Mouse (Mus musculus): Measurements from ENCODE around the gene Gm9040. TPM values are rescaled to one million over a fixed set of nuclear protein-coding genes. Genes with fewer than 3 reads are reported as not detected.
"Not testable (repeated sequence)": the region's sequence is repeated elsewhere in the genome, so short reads cannot be mapped to it uniquely, and the experiment has no call there.

Gene Gm9040
- total RNA-seq (2021) = not detected

DNA sequence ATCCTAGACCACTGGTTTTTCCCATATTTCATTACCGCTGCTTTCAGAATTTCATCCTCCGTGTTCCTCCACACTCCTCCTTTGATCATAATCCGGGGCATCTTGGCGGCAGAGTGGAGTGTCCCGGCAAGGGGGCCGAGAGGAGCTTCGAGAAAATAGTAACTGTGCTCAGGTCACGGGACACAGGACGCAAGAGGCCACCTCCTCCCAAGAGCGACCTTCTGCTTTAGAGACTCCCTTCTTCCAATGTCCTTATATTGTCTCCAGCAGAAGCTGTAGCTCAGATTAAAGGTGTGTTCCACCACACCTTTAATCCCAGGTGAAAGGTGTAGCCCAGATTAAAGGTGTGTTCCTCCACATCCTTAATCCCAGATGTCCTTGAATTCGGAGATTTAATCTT lies at the start of gene Gm9040:
TSS of gene Gm9040 (minus strand) at position 101 of the 400 bp plus-strand sequence.
- intact Hi-C loops (cut with DNase I); DNase-seq: not testable (repeated sequence)

DNA sequence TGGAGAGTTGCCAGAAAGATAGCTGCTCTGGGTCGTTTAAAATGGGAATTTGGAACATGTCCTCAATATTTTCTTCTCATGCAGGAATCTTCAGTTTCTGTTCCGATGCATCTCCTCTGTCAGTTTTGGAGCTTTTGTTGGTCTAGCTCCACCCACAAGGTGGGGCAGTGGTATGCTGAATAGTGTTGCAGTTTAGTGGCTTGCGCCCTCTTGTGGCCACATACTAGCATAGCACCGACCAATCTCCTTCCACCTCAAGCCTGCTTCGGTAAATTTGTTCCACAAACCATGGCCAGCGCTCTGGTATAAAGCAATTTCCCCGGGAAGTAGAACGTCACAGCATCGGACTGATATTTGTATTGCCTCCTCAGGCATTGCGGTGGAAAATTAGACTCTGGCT lies 43.7 kb upstream of the Gm9040 start:
- DNase-seq = peak; percentile 88
- intact Hi-C loops (cut with DNase I) = no loop called here

DNA sequence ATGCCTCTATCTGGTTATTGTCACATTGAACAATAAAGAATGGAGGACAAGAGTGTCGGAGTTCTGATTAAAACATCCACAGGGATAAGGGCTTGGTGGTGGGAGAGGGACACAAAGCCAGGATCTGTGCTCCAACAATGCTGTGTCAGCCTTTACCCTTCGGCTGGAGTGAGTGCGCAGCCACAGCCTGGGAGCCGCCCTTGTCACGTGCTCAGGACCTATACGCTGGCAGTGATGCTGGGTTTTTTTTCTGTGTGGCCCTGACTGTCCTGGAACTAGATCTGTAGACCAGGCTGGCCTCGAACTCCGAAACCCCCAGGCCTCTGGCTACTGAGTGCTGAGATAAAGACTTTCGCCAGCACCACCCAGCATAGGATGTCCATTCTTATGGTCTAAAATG lies 42.7 kb upstream of the Gm9040 start:
- DNase-seq = no peak
- intact Hi-C loops (cut with DNase I) = no loop called here

DNA sequence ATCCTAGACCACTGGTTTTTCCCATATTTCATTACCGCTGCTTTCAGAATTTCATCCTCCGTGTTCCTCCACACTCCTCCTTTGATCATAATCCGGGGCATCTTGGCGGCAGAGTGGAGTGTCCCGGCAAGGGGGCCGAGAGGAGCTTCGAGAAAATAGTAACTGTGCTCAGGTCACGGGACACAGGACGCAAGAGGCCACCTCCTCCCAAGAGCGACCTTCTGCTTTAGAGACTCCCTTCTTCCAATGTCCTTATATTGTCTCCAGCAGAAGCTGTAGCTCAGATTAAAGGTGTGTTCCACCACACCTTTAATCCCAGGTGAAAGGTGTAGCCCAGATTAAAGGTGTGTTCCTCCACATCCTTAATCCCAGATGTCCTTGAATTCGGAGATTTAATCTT lies 27.2 kb upstream of the Gm9040 start, which contains the start of gene Gm9049:
TSS of gene Gm9049 (minus strand) at position 101 of the 400 bp plus-strand sequence.
- DNase-seq; intact Hi-C loops (cut with DNase I): not testable (repeated sequence)

DNA sequence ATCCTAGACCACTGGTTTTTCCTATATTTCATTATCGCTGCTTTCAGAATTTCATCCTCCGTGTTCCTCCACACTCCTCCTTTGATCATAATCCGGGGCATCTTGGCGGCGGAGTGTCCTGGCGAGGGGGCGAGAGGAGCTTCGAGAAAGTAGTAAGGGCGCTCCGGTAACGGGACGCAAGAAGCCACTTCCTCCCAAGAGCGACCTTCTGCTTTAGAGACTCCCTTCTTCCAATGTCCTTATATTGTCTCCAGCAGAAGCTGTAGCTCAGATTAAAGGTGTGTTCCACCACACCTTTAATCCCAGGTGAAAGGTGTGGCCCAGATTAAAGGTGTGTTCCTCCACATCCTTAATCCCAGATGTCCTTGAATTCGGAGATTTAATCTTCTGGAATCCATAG lies 21.8 kb upstream of the Gm9040 start, which contains the start of gene Gm9048:
TSS of gene Gm9048 (minus strand) at position 101 of the 400 bp plus-strand sequence.
- intact Hi-C loops (cut with DNase I); DNase-seq: not testable (repeated sequence)

DNA sequence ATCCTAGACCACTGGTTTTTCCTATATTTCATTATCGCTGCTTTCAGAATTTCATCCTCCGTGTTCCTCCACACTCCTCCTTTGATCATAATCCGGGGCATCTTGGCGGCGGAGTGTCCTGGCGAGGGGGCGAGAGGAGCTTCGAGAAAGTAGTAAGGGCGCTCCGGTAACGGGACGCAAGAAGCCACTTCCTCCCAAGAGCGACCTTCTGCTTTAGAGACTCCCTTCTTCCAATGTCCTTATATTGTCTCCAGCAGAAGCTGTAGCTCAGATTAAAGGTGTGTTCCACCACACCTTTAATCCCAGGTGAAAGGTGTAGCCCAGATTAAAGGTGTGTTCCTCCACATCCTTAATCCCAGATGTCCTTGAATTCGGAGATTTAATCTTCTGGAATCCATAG lies 16.4 kb upstream of the Gm9040 start, which contains the start of gene Gm9046:
TSS of gene Gm9046 (minus strand) at position 101 of the 400 bp plus-strand sequence.
- intact Hi-C loops (cut with DNase I); DNase-seq: not testable (repeated sequence)

DNA sequence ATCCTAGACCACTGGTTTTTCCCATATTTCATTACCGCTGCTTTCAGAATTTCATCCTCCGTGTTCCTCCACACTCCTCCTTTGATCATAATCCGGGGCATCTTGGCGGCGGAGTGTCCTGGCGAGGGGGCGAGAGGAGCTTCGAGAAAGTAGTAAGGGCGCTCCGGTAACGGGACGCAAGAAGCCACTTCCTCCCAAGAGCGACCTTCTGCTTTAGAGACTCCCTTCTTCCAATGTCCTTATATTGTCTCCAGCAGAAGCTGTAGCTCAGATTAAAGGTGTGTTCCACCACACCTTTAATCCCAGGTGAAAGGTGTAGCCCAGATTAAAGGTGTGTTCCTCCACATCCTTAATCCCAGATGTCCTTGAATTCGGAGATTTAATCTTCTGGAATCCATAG lies 11.0 kb upstream of the Gm9040 start, which contains the start of gene Gm9045:
TSS of gene Gm9045 (minus strand) at position 101 of the 400 bp plus-strand sequence.
- DNase-seq; intact Hi-C loops (cut with DNase I): not testable (repeated sequence)

DNA sequence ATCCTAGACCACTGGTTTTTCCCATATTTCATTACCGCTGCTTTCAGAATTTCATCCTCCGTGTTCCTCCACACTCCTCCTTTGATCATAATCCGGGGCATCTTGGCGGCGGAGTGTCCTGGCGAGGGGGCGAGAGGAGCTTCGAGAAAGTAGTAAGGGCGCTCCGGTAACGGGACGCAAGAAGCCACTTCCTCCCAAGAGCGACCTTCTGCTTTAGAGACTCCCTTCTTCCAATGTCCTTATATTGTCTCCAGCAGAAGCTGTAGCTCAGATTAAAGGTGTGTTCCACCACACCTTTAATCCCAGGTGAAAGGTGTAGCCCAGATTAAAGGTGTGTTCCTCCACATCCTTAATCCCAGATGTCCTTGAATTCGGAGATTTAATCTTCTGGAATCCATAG lies 5.5 kb upstream of the Gm9040 start, which contains the start of gene Gm9044:
TSS of gene Gm9044 (minus strand) at position 101 of the 400 bp plus-strand sequence.
- intact Hi-C loops (cut with DNase I) = not testable (repeated sequence)

DNA sequence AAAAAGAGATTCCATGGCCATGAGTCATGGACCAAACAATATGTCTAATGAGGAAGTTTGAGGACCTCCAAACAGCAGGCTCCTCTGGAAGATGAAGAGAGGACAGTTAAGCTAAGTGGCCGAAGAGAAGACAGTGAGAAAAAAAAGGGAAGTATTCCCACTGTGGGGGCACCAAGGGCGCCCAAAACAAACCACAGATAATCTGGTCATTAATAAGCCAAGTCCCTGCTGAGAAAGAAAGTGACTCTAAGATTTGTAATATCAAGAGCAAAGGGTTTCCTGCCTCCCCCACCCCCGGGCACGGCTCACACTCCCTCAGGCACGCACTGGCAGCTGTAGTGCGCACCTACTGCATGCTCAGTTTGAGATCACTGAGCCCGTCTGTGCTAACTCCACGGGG lies 7.7 kb downstream of the Gm9040 start:
- intact Hi-C loops (cut with DNase I) = no loop called here
- DNase-seq = no peak

More for the DNA sequence above, 5.5 kb upstream of the Gm9040 start, which contains the start of gene Gm9044:
- not testable (repeated sequence) for DNase-seq

DNA sequence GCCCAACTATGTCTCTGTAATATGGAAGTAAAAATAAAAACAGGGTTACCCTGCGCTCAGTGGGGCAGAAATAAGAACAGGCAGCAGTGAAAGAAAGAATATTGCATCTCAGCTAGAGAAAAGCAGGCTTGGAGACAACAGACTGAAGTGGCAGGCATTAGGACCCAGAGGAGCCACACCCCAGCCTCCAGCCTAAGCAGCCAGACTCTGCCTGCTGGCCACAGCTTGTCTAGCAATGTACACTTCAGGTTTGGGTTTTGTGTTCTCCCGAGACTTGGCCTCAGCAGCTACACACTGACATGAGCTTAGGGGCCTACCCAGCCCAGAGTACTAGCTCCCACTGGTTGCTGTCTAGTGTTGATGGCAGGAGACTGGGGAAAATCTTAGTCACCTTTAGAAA lies 24.6 kb downstream of the Gm9040 start:
- DNase-seq; intact Hi-C loops (cut with DNase I): not testable (repeated sequence)

DNA sequence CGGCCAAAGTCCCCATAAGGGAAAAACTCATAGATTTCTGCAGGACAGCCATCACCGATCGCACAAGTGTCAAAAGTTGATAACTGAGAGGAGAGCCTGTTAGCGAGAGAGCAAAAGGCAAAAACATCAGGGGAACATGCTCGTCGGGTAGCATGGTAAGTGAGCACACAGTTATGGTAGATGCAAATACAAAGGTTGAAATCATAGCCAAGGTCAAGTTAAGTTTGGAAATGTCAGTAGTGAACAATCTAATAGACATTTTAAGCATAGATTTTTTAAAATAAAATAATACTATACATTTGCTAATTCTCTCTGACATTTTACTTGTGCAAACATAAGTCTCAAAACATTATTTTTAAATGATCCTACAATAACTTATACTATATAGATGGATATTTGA lies 31.8 kb downstream of the Gm9040 start, which contains the start of gene Iltifb:
TSS of gene Iltifb (minus strand) at position 101 of the 400 bp plus-strand sequence.
- intact Hi-C loops (cut with DNase I) = no loop called here
- no peak for DNase-seq

DNA sequence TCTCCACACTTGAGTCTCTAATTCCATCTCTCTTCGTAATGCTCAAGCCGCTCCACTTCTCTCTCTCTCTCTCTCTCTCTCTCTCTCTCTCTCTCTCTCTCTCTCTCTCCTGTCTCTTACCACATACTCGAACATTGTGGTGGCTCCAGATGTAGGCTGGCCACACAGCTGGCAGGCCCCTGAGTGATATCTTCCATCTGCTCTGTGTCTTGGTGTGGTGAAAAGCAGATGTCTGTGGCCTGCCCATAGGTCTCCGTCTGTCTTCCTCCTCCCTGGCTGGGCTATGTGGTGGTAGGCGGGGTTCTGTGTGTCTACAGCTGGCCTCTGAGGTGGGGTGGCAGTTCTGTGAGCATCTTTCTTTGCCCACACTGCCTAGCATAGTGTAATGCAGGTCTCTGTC lies 43.8 kb downstream of the Gm9040 start:
- intact Hi-C loops (cut with DNase I); DNase-seq: not testable (repeated sequence)

DNA sequence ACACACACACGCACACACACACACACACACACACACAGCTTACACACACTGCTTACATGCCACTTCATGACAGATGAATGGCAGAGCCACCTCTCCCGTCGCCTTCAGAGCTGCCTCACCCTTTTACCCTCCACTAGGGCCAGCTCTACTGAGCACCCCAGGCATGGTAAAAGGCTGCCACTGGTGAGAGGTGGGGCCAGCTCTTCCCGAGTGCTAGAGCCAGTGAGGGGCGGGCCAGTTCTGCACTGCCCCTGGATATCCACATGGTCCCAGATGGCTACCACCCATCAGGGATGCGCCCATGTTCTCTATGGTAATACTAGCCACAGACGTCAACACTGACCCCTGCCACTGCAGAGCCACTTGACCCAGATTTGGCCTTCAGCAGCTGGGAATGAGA lies 44.2 kb downstream of the Gm9040 start:
- DNase-seq; intact Hi-C loops (cut with DNase I): not testable (repeated sequence)

DNA sequence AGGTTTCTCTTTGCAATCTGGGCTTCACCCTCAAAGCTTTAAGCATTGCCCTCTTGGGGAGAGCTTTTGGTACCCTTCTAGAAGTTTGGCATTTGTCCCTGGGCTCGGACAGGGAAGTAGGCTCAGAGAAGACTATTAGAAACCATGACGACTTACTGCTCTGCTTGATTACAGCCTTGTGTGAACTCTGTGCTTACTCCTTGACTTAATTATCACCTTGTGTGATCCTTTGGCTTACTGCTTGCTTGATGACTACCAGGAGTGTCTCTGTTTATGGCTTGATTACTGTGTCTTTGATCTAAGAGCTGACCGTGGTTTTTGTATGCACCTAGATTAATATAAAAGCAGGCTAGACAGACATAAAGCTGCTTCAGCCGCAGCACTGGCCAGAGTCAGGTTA lies 48.7 kb downstream of the Gm9040 start:
- intact Hi-C loops (cut with DNase I); DNase-seq: not testable (repeated sequence)

Other genes starting within 250 kb of the Gm9040 start
- 10 to 100 TPM; 16.7 to 19.7 TPM for gene Mdm1, start 185.2 kb downstream of the Gm9040 start, total RNA-seq (2021)
- gene Il22, start 122.0 kb downstream of the Gm9040 start, total RNA-seq (2021) = not detected
- under 1 TPM; 0.64 to 0.98 TPM for gene Gm32717, start 86.2 kb downstream of the Gm9040 start, total RNA-seq (2021)
- under 1 TPM; 0.64 to 0.98 TPM for gene Gm32802, start 68.3 kb downstream of the Gm9040 start, total RNA-seq (2021)
- not detected for gene Iltifb, start 31.9 kb downstream of the Gm9040 start, total RNA-seq (2021)
- not detected for gene Gm9044, start 5.4 kb upstream of the Gm9040 start, total RNA-seq (2021)
- gene Gm9045, start 10.9 kb upstream of the Gm9040 start, total RNA-seq (2021) = not detected
- not detected for gene Gm9046, start 16.3 kb upstream of the Gm9040 start, total RNA-seq (2021)
- not detected for gene Gm9048, start 21.7 kb upstream of the Gm9040 start, total RNA-seq (2021)
- not detected for gene Gm9049, start 27.1 kb upstream of the Gm9040 start, total RNA-seq (2021)
- not detected for gene Ifng, start 114.1 kb upstream of the Gm9040 start, total RNA-seq (2021)